In the genomic region with DNA sequence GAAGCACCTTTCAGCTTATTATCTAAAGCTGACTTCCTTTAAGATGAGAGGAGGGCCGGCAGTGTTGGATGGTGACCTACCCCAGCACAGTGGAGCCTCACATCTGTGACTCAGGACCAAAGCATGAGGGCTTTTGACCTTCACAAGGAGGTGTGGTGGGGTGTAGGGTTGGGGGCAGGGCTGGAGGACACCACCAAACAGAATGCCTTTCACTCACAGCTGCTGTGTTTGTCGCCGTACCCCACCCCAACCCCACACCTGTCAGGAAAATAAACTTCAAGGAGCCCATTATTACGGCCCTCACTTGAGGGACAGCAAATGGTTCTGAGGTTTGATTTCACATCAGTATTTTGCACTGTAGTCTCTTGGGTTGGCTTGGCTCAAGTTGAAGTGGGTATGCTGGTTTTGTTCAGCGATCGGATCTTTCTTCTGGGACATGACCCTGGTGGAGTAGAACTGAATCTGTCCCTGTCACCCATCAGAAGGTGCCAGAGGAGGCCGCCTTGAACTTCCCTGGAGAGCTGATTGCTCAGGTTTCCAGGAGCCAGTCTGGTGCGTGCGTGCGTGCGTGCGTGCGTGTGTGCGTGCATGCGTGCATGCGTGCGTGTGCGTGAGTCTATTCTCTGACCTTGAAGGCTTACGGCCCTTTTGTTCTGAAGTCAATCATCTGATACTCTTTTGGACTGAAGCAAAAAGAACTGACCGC, we compare ENCODE assay signal across 12 mouse cellular contexts. TPM values are rescaled to one million over a fixed set of nuclear protein-coding genes. Genes with fewer than 3 reads are reported as not detected.
A peak's percentile ranks its signal among the peaks of the same experiment; 100 is the strongest.
DNase-seq lines count a peak whose midpoint lies in the region; ATAC-seq lines count a peak whose summit lies in the region.
"Had no signal": no experiment of that assay in that cellular context is flagged by ENCODE, and none has a peak within 500 bp of the region (broad histone marks: within the 10 kb centered on the region; RNA-seq: fewer than 3 reads in every experiment).

No protein-coding gene starts in this region.

- no peak overlapping the region for H3K9ac ChIP-seq in intestine, embryonic 15.5 days
- H3K9ac ChIP-seq: embryonic facial prominence, embryonic 12.5 days; limb, embryonic 12.5 days had no signal

- no peaks in the 10 kb centered on the region for H3K36me3 ChIP-seq in intestine, embryonic 15.5 days
- H3K36me3 ChIP-seq: embryonic facial prominence, embryonic 12.5 days; limb, embryonic 12.5 days had no signal

- no peak overlapping the region for H3K4me3 ChIP-seq in intestine, embryonic 15.5 days (replicated peaks)
- H3K4me3 ChIP-seq: embryonic facial prominence, embryonic 12.5 days; limb, embryonic 12.5 days had no signal

- no peaks in the 10 kb centered on the region for H3K9me3 ChIP-seq in intestine, embryonic 15.5 days
- H3K9me3 ChIP-seq: embryonic facial prominence, embryonic 12.5 days; limb, embryonic 12.5 days had no signal

- ATAC-seq in intestine, embryonic 15.5 days, result peak; percentile 47; the same call in 1 of the 2 replicates

- H3K4me1 ChIP-seq in intestine, embryonic 15.5 days (replicated peaks), result 0 out of 2 replicates have a peak, but pooled peaks cover 9% of the 10 kb centered on the region

- H3K27ac ChIP-seq in intestine, embryonic 15.5 days, result no peak overlapping the region
- H3K27ac ChIP-seq: embryonic facial prominence, embryonic 12.5 days; limb, embryonic 12.5 days had no signal

- 83% methylated on average over 20 of the region's 20 CpGs for WGBS in intestine, embryonic 15.5 days

- no peaks in the 10 kb centered on the region for H3K27me3 ChIP-seq in intestine, embryonic 15.5 days (replicated peaks)
- H3K27me3 ChIP-seq: embryonic facial prominence, embryonic 12.5 days had no signal

- DNase-seq in adrenal gland, adult (ENCODE audit: inconsistent age in 2 of 2, low spot score in 1 of 2), result peak; percentile 71 to 86
- DNase-seq in adrenal gland, postnatal 4 days (ENCODE audit: low spot score in 2 of 2), result no peak
- peak; percentile 32 for DNase-seq in kidney, postnatal 14 days
- no peak for DNase-seq in kidney, adult 8-10 months
- peak; percentile 24 for DNase-seq in NIH3T3 (ENCODE audit: low read depth)
- DNase-seq in cerebellum, postnatal 10 days, result no peak
- DNase-seq in T-cell, adult 2 months (ENCODE audit: low spot score), result no peak
- DNase-seq: cerebellum, adult 11-12 months; right cerebral cortex, adult 18-20 months had no signal

- no peak overlapping the region for H3K4me2 ChIP-seq in intestine, embryonic 15.5 days (replicated peaks)
- H3K4me2 ChIP-seq: embryonic facial prominence, embryonic 12.5 days; limb, embryonic 12.5 days had no signal

RNA-seq across cellular contexts. Expression of a gene that starts 51.2 kb away (rescaled TPM):
- total RNA-seq in adrenal gland, postnatal 4 days (2021), result 10 to 100 TPM; 27.7 to 33.0 TPM
- 0.99 and 1.4 TPM in 2 replicates for polyA plus RNA-seq in intestine, embryonic 15.5 days (2015; fragmentation: Nextera tagmentation; extraction: Ambion mirVana)

Comparison
In these comparisons a context has a peak if more than half of its experiments do, and no peak if none do; other contexts are left out.
1. DNase-seq: peak in adrenal gland, adult (2 of 2), kidney, postnatal 14 days (single experiment) and NIH3T3 (single experiment); none in adrenal gland, postnatal 4 days (0 of 2), kidney, adult 8-10 months (0 of 2), cerebellum, postnatal 10 days (0 of 2) and T-cell, adult 2 months (single experiment).